Mouse (Mus musculus) forebrain, postnatal 0 days (tissue): ENCODE data around the gene Robo3. TPM values are rescaled to one million over a fixed set of nuclear protein-coding genes. Genes with fewer than 3 reads are reported as not detected.
A peak's percentile ranks its signal among the peaks of the same experiment; 100 is the strongest.

Experiments used
- ATAC-seq: fragments of 200-750 bp; cut with Nextera tagmentation; 2 replicates; pipeline ENCODE4 v1.8.0; 2017; ENCODE audit warnings: mild to moderate bottlenecking, moderate library complexity
- DNase-seq: peaks from one replicate; pipeline ENCODE4 v3.0.0-alpha.2; 2015
- H3K27ac ChIP-seq: fragments of 300-500 bp; sonication (generic); 2 replicates; pipeline ENCODE4 v1.5.1; 2014; ENCODE audit warnings: low read depth, mild to moderate bottlenecking, antibody characterized with exemption, low read length, moderate library complexity, mixed read lengths
- H3K27me3 ChIP-seq: fragments of 300-500 bp; sonication (generic); 2 replicates; pipeline ENCODE4 v1.6.1; 2014; ENCODE audit warnings: mild to moderate bottlenecking, low read length, mixed read lengths; ENCODE audit not compliant: insufficient read depth
- H3K36me3 ChIP-seq: fragments of 300-500 bp; sonication (generic); 2 replicates; pipeline ENCODE4 v1.6.1; 2014; ENCODE audit warnings: mild to moderate bottlenecking, moderate library complexity; ENCODE audit not compliant: insufficient read depth
- H3K4me1 ChIP-seq: fragments of 300-500 bp; sonication (generic); 2 replicates; pipeline ENCODE4 v1.6.1; 2014; ENCODE audit warnings: antibody characterized with exemption; ENCODE audit not compliant: insufficient read depth
- H3K4me2 ChIP-seq: fragments of 300-500 bp; sonication (generic); 2 replicates; pipeline ENCODE4 v1.6.1; 2014; ENCODE audit warnings: low read depth, mild to moderate bottlenecking, moderate library complexity
- H3K4me3 ChIP-seq: fragments of 300-500 bp; sonication (generic); 2 replicates; pipeline ENCODE4 v1.5.1; 2014; ENCODE audit warnings: low read depth, low read length, mixed read lengths
- H3K9ac ChIP-seq: fragments of 300-500 bp; sonication (generic); 2 replicates; pipeline ENCODE4 v1.6.1; 2014; ENCODE audit warnings: mild to moderate bottlenecking
- H3K9me3 ChIP-seq: fragments of 300-500 bp; sonication (generic); 2 replicates; pipeline ENCODE4 v1.6.1; 2016; ENCODE audit warnings: low read length
- CTCF ChIP-seq: sonication (generic); IDR thresholded peaks from 2 replicates; pipeline ENCODE4 v1.5.1; 2016; ENCODE audit warnings: antibody characterized with exemption, control low read depth, low read depth
- WGBS: fragments of 180-500 bp; shearing (Covaris S2); extraction: QIAGEN DNeasy Blood & Tissue Kit; methylation state at CpG from one replicate; pipeline ENCODE4 v1.1.7; 2014; 5-methylcytosine and 5-hydroxymethylcytosine counted together
- polyA plus RNA-seq: library from polyadenylated mRNA; unstranded; fragments of >200 nt; fragmentation: Nextera tagmentation; extraction: Ambion mirVana; gene quantifications from 2 replicates; pipeline ENCODE4 v1.2.1, GENCODE M21; 2015
- total RNA-seq: library from RNA; depleted of rRNA; stranded (reverse); fragments of >200 nt; gene quantifications from 2 replicates; pipeline ENCODE4 v1.2.3, GENCODE M21; 2014

Gene Robo3
- total and polyA plus RNA-seq, 2 experiments from 2014 or later: 1.5 to 1.9 TPM

- Histone ChIP-seq H3K9me3 (no peaks in the 10 kb centered on the region), H3K4me3 (no peak overlapping the region), H3K4me2 (no peak overlapping the region), H3K27me3 (no peaks in the 10 kb centered on the region; the same call in 1 of the 2 replicates), H3K27ac (no peak overlapping the region), H3K4me1 (peaks cover 13% of the 10 kb centered on the region; the same call in 1 of the 2 replicates), H3K9ac (no peak overlapping the region), H3K36me3 (no peaks in the 10 kb centered on the region)
- 35% methylated on average over 4 of the region's 4 CpGs for WGBS
- TF ChIP-seq CTCF: no peak
- ATAC-seq (no peak), DNase-seq (no peak)
Observed at GRCm38 (mm10) chr9:37453328-37453727, 20.3 kb upstream of the Robo3 start.

GRCm38 (mm10) chr9:37452401-37452800, 19.4 kb upstream of the Robo3 start:
- 6% methylated on average over 5 of the region's 5 CpGs for WGBS
- ATAC-seq: no peak
- peaks cover 12% of the 10 kb centered on the region; the same call in 1 of the 2 replicates for H3K4me1 ChIP-seq
- no peaks in the 10 kb centered on the region; the same call in 1 of the 2 replicates for H3K27me3 ChIP-seq
- TF ChIP-seq CTCF: no peak
- H3K9ac ChIP-seq: no peak overlapping the region
- H3K27ac ChIP-seq: no peak overlapping the region
- no peak overlapping the region for H3K4me3 ChIP-seq
- no peaks in the 10 kb centered on the region for H3K36me3 ChIP-seq
- DNase-seq: no peak
- no peak overlapping the region for H3K4me2 ChIP-seq
- no peaks in the 10 kb centered on the region for H3K9me3 ChIP-seq

- Histone ChIP-seq H3K4me3 (no peak overlapping the region), H3K4me2 (no peak overlapping the region), H3K9ac (no peak overlapping the region), H3K27me3 (peaks cover 30% of the 10 kb centered on the region), H3K4me1 (no peaks in the 10 kb centered on the region), H3K9me3 (no peaks in the 10 kb centered on the region), H3K27ac (no peak overlapping the region), H3K36me3 (no peaks in the 10 kb centered on the region)
- TF ChIP-seq CTCF: no peak
- peak; percentile 86 for ATAC-seq
- peak; percentile 62 for DNase-seq
- 22% methylated on average over 3 of the region's 3 CpGs for WGBS
Observed at GRCm38 (mm10) chr9:37437772-37438735, 5.0 kb upstream of the Robo3 start.

GRCm38 (mm10) chr9:37435616-37436015, 2.6 kb upstream of the Robo3 start:
- H3K9ac ChIP-seq: no peak overlapping the region
- H3K36me3 ChIP-seq: no peaks in the 10 kb centered on the region
- no peaks in the 10 kb centered on the region for H3K9me3 ChIP-seq
- ATAC-seq (no peak), DNase-seq (no peak)
- no peak overlapping the region for H3K27ac ChIP-seq
- H3K4me3 ChIP-seq: no peak overlapping the region
- no peak overlapping the region for H3K4me2 ChIP-seq
- H3K27me3 ChIP-seq: peaks cover 54% of the 10 kb centered on the region
- H3K4me1 ChIP-seq: no peaks in the 10 kb centered on the region
- WGBS: 29% methylated on average over 4 of the region's 4 CpGs
- no peak for TF ChIP-seq CTCF

- no peak for ATAC-seq
- 5% methylated on average over 14 of the region's 14 CpGs for WGBS
- no peak overlapping the region for H3K4me2 ChIP-seq
- no peaks in the 10 kb centered on the region for H3K36me3 ChIP-seq
- no peak for DNase-seq
- H3K4me3 ChIP-seq: no peak overlapping the region
- peaks cover 54% of the 10 kb centered on the region for H3K27me3 ChIP-seq
- no peak overlapping the region for H3K27ac ChIP-seq
- no peak for TF ChIP-seq CTCF
- no peak overlapping the region for H3K9ac ChIP-seq
- no peaks in the 10 kb centered on the region for H3K9me3 ChIP-seq
- H3K4me1 ChIP-seq: no peaks in the 10 kb centered on the region
Observed at GRCm38 (mm10) chr9:37434932-37435331, 1.9 kb upstream of the Robo3 start.

GRCm38 (mm10) chr9:37433823-37434560, 946 bp upstream of the Robo3 start:
- H3K27me3 ChIP-seq: peaks cover 54% of the 10 kb centered on the region
- H3K36me3 ChIP-seq: no peaks in the 10 kb centered on the region
- no peak overlapping the region for H3K27ac ChIP-seq
- no peak for TF ChIP-seq CTCF
- DNase-seq (no peak), ATAC-seq (no peak)
- 10% methylated on average over 18 of the region's 18 CpGs for WGBS
- no peaks in the 10 kb centered on the region for H3K4me1 ChIP-seq
- peak overlapping the region; percentile 41; the same call in 1 of the 2 replicates for H3K4me3 ChIP-seq
- no peak overlapping the region for H3K9ac ChIP-seq
- H3K9me3 ChIP-seq: no peaks in the 10 kb centered on the region
- H3K4me2 ChIP-seq: peak overlapping the region; percentile 85
